Mouse (Mus musculus) embryo, embryonic 10 days (tissue): ENCODE measurements around the gene Bak1.

ENCODE experiments used
- DNase-seq: peaks from one replicate; pipeline ENCODE4 v3.0.0-alpha.2; 2015; ENCODE audit warnings: low spot score

Bak1 gene

DNA sequence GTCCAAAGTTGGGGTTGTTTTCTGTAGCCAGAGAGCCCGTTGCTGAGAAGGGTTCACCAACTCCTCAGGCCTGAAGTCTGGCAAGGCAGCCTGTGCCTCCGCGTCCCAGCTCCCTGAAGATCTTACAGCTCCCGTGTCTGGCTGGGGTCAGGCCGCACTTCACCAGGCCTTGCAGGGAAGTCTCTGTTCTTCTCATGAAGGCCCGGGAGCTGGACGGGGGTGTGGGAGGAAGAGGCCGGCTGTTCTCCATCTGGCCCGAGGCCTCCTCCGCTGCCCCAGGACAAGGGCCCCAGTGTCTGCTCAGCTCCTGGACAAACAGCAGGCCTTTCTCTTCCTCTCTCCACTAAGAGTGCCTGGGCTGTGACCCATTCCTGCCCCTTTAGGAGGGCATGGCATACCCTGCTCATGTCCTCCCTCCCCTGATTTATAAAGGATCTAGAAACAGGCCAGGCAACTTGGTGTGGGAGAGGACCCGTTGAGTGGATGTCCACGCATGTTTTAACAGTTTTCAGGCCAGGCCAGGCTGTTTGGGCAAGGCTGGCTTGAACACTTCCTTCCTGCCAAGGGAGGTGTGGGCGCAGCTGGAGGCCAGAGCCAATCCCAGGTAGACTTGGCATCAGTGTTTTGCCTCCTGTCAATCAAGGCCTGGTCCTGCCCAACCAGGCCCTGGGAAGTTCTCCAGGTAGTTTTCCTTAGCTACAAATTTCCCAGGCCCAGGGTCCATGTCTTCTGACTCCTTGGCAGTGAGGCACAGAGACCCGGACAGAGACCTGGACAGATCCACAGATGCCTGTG is 19.8 kb upstream of the Bak1 start:
- DNase-seq: peak; percentile 36

- DNase-seq: no peak
These were observed 19.1 kb upstream of the Bak1 start for GRCm38 (mm10) chr17:27047762-27048444.

- DNase-seq: no peak
These were observed 16.4 kb upstream of the Bak1 start for GRCm38 (mm10) chr17:27045164-27045563.

DNA sequence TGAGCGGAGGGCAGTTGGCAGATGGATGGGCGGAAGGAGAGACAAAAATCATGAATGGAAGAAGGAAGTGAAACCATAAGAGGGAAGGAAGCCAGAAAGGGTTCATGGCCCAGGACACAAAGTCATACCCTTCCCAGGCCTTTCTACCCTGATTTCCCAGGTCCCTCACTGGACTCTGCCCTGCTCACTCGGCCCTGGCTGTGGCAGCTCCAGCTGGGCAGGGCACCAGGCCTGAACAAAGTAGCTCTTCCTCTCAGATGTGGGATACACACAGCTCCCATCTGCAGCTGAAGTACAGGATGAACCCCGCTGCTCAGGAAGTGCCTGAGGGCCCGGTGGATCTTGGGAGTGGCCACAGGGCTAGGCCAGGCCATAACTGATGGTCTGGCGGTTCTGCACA is 14.0 kb upstream of the Bak1 start:
- DNase-seq: no peak

GRCm38 (mm10) chr17:27041787-27042055 is 12.9 kb upstream of the Bak1 start:
- DNase-seq: no peak

DNA sequence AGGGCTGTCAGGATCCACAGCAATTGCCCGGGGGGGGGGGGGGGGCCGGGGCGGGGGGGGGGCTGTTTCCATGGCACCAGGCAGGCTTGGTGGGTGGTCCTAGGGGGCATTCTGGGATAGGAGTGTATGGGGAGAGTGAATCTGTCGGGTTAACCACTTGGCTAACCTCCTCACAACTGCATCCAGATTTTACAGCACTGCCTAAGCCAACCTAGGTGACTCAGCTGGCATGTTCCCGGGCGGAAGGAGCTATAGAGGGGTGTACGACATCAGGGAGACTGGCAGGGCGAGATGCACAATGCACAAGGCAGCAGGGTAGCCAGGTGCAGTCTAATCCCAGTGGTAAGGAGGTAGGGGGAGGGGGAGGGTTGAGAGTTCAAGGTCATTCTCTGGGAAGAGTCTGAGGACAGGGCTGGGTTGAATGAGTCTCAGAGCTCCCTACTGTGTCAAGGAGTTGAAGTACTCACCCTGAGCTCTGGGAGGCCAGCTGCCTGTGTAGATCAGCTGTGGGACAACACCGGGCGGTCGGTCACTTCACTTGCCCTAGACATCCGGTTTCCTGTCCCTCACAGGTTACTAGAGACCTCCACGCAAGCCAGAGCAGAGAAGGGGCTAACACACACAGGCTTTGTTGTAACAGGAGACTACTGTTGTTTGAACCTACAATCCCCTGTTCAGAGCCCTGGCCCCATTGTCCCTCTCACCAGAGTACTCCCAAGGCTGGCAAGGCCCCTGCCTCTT is 12.4 kb upstream of the Bak1 start:
- DNase-seq: no peak

DNA sequence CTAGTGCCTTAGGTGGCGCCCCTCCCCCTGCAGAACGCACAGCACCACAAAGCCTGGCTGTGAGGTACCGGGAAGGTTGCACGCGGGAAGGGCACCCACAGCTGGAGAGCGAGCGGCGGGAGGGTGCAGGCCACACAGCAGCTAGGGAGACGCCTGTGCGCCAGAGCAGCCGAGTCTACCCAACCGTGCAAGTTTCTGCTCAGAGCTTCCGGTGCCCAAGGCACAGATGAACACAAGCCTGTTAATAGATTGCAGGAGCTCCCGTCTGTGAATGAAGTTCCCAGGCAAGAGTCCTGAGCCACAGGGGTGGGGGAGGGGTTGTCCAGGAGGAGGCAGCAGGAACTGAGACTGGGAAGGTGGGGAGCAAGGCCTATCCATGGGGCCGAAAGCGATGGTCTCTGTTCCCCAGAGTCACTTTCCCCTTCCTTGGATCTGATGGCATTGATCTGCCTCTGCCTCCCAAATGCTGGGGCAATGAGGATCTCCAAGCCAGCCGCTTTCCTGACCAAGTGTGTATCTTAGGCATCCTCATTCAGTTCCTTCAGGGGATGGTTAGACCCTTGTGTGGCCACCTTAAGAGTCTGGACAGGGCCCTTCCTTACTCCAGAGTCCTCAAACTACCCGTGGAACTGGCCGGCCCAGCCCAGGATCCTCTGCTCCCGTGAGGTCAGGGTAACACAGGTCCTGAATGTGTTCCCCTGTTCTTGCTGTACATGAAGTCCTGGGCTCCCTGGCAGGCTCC is 11.7 kb upstream of the Bak1 start:
- peak; percentile 66 for DNase-seq

DNA sequence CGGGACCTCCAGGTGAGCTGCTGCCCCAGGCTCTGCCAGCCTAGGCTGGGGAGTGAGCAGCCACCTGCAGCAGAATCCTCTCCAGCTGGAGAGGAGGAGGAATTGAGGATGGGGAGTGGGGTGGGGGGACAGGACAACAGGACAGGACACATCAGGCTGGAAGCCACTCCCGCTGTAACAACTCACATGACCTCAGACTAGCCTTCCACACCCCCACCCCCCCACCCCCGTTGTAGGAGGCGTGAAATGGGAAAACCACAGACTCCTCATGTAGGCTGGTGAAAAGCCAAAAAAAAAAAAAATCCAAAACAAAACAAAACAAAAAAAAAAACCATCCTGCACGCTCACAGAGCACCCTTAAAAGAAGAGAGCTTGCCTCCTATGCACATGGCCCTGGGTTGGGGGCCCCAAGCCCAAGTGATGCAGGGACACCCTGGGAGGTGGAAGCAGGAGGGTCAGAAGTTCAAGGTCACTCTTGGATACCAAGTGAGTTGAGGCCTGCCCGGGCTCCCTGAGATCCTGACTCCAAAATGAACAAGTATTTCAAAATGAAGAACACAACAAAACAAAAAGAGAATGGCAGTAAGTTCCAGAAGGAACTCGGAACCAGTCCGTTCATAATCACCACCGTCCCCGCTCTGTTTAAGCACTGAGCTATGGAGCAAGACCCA is 10.8 kb upstream of the Bak1 start:
- DNase-seq: no peak

DNA sequence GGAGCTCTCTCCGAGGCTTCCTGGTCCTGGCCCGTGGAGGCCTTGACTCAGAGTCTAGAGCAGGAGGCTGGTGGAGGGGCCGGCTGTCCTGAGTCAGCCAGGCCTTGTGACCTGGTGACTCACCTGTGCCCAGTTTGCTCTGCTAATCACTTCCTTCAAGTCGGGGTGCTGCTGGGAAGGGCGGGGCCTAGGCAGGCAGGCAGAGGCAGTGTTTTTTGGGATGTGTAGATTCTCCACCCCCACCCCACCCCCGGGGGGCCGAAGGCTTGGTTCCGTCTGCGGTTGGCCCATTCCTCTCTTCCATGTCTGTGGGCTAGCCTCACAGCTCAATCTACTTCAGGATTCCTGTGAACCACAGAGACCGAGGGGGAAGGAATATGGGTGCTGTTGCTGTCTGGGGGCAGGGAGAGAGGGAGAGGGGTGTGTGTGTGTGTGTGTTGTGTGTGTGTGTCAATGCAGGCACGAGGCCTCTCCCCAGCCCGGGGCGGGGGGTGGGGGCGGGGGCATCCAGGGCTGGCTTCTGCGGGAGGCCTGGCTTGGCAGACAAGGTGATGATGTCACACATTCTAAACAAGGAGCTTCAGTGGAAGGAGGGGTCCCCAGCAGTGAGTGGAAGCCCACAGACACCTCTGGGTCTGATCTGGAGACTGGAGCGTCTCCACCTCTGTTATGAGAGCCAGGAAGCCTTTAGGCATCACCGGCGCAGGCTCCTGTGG is 9.7 kb upstream of the Bak1 start:
- DNase-seq: no peak

DNA sequence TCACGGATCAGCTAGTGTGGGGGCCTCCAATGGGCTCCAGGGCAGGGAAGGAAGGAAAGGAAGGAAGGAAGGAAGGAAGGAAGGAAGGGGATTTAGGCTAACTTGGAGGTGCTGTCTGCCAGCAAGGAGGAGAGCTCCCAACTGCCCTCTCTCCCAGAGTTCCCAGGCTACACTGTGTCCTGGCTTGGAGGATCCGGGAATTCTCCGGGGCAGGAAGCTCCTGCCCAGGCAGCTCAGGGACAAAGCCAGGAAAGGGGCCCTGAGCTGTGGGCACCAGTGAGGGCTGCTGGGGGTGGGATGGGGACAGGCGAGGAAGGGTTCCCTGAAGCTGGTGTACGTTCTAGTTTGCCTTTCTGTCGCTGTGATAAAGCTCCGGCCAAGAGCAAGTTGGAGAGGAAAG is 7.7 kb upstream of the Bak1 start:
- DNase-seq: no peak

GRCm38 (mm10) chr17:27032869-27033268 is 4.1 kb upstream of the Bak1 start:
- peak; percentile 95 for DNase-seq

GRCm38 (mm10) chr17:27032328-27032727 is 3.5 kb upstream of the Bak1 start:
- no peak for DNase-seq

DNA sequence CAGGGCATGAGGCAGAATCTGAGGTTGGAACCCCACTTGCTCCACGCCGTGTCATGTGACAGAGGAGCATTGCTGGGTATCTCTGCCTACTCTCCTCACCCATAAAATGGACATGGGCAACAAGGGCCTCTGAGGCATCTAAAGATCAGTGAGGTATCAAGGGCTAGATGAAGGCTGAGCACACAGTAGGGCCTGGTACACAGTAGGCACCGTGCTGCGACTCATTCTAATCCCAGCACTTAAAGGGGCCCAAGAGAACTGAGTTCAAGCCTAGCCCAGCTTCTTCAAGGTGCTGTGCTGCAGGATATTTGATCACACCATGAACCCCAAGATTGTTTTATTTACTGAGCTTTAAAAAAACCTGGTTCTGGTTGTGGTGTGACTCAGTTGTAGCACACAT is 2.1 kb upstream of the Bak1 start:
- DNase-seq: no peak

- DNase-seq: no peak
These were observed 622 bp upstream of the Bak1 start for GRCm38 (mm10) chr17:27029431-27029830.

DNA sequence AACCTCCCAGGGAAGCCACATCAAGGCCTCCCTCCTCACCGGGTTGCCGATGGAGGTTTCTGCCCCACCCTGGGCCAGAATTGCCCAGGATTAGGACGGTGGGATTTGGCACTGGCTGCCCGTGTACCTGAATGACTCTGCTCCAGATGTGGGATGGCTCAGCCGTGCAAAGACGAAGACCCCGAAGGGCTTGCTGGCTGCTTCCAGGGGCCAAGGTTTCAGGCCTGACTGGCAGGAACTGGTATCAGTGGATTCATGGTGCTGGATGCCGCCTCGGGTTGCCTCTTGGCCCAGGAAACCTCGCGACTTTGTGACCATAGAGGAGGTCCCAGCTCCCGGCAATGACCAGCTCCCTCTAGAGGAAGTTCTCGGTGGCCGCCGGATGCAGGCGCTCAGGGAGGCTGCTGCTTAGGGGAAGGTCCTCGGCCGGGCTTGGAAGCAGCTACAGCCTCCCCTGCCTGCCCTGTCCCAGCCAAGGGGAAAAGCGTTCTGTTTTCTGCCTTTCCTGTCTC is 469 bp downstream of the Bak1 start:
- peak; percentile 92 for DNase-seq

DNA sequence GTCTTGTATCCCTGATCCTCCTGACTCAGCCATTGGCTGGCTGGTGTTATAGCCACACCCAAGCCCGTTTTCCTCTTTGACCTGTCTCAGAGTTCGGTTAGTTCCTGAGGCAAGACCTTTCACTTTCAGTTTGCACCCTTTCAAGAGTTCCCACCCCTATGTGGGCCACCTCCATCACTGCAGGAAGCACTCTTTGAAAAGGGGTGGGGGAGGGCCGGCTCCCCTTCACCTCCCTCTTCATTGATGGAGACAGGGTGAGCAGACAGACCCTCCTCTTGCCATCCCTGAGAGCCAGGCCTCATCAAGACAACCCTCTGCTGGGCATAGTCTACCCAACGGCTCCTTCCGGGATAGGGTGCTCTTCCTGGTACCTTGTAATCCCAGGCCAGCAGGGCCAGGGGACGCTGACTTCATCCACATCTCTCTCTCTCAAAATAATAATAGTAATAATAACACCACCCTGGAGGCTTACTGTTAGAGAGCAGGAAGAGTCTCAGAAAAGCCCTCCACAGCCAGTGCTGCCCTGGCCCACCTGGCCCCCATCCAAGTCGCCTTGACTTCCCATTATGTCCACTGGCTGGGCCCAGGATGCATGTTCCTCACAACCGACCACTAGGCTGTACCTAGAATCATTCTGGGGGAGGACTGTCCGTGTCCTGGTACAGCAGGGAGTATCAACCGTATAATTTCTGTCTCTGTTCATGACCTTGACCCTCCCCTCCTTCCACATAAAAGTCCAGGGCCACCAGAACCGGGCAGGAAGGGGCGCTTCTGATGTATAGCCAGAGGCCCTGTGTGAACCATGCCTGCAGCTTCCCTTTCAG is 1.1 kb downstream of the Bak1 start:
- DNase-seq: no peak

GRCm38 (mm10) chr17:27025951-27026350 is 2.9 kb downstream of the Bak1 start:
- no peak for DNase-seq

GRCm38 (mm10) chr17:27025326-27025902 is 3.4 kb downstream of the Bak1 start:
- DNase-seq: no peak

DNA sequence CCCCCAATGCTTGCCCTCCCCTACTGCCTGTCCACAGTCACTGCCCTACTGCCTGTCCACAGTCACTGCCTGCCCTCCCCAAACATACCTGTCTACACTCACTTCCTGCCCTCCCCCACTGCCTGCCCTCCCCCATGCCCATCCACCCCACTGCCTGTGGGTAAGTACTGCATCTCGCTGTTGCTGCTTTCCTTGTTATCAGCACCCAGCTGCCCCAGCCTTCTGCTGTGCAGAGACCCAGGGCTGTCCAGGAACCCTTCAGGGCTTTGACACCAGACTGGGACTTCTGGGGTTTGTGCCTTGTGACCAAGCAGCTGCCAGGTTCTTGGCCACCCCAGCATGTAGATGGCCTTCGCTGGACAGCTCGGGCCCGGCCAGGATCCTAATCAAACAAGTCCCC is 5.5 kb downstream of the Bak1 start:
- no peak for DNase-seq

DNA sequence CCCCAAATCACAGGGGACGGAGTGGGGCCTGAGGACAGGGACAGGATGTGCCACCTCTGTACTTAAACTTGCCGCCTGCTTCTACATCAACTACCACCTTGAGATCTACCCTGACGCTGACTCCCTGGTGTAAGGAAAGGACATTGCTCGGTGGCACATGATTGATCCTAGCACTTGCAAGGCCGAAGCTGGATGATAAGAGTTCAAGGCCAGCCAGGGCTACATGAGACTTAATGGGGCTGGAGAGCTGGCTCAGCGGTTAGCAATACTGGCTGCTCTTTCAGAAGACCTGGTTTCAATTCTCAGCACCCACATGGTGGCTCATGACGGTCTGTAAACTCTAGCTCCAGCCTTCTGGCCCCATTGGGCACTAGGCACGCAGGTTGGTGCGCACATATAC is 7.1 kb downstream of the Bak1 start:
- DNase-seq: no peak
